Mouse (Mus musculus) cerebellum, postnatal 4 days (tissue): ENCODE measurements at regions not wholly inside any gene's neighbourhood (a gene's known extent, or its start where the extent isn't known, plus 50 kb on each side); places are given as distances from the start of the nearest gene placed in this dataset.

Source experiments
- DNase-seq, 2 experiments: peaks; one replicate each; pipeline ENCODE4 v3.0.0; 2022; ENCODE audit warnings: low spot score in 2 of 2, mixed read lengths in 1 of 2

DNA sequence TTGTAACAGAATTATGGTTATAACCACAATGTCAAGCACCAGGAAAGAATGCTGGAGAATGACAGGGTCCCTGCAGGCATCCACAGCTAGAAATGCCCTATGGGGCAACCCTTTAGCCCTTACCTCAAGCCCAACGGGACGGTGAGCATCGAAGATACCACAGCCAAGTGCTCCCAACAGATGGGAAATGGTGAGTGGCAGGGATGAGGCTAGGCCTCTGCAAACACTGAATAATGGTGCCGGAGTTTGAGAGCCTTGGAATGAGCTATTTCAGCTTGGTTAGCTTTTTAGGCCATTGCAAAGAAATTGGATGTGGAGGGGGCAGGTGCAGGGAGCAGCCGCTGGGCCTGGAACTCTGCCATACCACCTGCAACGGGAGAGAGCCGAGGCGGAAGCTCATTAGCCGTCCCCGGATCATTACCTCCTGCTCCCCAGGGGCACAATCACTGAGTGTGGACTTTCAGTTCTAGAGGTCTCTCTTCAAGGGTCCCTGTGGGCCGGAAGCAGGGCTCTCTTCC lies 117.9 kb downstream of the Usp31 start:
- DNase-seq, result peak in 1 of 2 experiments; percentile 42

DNA sequence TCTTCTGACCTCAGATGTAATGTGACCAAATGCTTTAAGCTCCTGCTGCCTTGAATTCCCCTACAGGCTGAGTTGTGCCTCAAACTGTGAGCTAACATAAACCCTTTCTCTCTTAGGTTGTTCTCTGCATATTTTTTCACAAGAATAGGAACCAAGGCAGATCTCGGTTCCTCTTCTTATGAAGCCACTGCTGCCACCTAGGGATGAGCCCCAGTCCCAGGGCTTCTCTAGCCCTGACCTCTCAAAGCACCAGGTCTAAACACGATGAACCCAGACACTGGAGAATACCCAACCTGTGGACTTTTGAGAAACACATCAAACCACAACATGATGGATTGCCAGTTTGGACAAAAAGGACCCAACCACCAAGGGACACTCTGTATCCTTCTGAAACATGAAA lies 119.3 kb downstream of the Usp31 start:
- DNase-seq, result no peak

DNA sequence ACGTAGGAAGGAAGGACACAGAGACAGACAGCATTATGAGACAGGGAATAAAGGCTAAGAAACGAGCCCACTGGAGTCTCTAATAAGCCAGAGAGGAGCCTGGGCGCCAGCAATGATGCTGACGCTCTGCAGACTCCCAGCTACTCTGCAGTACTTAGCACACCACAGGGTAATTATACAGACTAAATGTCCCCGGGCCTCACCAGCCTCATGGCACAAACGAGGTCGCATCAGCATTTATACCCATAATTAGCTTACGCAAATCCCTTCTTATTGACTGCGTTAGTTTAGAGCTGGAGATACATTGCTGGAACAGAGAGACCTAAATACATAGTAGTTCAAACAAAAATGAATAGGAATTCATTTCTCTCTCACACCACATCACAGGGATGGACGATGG lies 121.3 kb downstream of the Usp31 start:
- no peak for DNase-seq

DNA sequence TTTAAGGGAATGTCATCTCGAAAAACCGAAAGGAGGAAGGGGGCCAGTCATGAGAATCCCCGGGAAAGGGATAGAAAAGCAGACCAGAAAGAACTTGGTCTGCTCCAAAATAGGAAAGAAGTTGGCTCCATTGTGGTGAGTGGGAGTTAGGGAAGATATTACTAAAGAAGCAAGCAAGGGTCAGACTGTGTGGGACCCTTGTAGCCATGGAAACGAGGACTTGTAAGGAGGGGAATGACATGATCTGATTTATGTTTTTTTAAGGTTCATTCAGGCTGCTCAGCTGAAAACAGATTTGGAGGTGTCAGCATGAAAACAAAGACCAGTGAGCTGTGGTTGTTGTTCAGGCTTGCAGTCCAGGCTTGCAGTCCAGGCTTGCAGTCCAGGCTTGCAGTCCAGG lies 127.6 kb downstream of the Usp31 start:
- DNase-seq, result no peak

DNA sequence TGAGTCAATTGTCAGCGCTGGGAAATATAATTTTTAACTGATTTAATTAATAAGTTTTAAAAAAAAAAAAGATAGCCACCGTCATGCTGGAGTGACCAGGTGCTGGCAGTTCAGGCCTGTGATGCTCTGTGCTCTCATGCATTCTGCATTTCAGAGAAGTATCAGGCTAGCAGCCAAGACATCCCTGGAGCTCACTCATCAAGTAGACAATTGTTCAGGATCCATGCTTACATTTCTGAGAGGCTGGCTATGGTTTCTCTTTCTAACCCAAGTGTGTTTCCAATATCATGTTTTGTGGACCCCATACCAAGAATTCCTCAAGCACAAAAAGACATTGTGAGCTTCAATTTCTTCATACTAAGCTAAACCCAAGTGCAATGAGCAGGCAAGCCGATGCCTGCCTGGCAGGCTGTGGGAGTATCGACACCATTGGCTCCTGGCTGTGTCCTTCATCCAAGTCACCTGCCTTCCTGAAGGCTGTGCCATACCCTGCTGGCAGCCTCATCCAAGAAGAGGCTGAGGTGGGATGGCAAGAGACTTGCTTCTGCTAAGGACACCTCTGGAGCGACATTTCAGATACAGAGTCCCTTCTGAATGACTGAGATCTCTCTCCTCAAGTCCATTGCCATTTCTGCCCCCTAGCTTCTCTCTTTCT lies 134.2 kb downstream of the Usp31 start:
- peak in 1 of 2 experiments; percentile 38 for DNase-seq

DNA sequence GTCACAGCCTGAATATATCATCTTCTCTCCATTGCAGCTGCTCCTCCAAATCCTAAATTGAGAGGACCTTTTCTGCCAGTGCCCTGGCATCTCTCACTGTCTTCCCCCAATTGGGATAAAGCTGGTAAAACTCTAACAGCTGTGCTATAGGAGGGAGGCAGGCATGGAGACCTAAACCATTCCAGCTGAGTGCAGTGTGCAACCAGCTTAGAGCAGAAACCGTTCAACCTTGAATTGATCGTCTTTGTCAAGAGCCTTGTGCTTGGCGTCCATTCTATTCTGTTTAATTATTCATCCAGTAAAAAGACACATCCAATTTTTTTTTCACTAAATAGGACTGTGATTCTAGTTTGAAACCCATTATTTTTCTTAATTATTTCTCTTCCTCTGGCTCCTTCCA lies 135.3 kb downstream of the Usp31 start:
- no peak for DNase-seq

DNA sequence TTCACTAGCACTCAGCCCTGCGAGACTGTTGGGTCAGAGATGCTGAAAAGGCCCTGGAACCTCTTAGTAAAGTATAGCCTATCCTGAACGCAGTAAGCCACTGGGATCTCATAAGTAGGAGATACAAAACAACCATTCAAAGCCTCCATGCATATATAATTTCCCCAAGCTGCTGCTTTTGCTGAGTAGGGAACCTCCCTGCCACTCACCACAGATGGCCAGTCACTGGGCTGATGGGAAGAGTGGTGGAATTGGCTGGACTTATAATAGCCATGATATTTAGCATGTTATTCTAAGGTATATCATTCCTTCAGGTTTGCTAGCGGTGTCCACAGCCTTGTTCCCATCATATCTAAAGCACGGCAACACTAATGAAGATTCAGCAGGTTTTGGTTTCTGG lies 135.8 kb downstream of the Usp31 start:
- DNase-seq, result no peak

DNA sequence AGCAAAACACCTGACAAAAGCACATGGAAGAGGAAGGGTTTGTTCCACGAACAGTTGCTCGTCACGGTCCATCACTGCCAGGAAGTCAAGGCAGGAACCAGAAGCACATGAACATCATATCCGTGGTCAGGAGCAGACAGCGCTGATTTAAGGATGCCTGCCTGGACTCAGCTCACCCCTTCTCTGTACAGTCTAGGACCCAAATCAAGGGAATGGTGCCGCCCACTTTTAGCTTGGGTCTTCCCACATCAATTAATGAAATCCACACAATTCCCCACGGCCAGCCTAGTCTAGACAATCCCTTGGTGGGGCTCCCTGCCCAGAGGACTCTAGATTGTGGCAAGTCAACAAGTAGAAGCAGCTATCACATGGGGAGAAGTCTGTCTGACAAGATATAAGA lies 137.8 kb downstream of the Usp31 start:
- no peak for DNase-seq

DNA sequence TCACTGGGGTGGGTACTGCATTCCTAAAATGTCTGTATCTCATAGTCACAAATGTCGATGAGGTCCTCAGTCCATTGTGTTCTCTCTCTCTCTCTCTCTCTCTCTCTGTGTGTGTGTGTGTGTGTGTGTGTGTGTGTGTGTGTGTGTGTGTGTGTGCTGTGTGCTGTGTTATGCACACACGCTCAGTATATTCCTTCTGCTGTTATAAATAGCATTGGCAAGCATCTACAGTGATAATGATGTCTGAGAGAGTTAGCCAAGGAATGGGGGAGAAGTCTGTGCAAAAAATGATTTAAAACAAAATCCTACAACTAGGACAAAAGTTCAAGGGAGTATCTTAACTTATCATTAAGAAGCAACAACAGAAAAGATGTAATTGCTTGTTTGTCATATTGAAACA lies 139.0 kb downstream of the Usp31 start:
- no peak for DNase-seq

DNA sequence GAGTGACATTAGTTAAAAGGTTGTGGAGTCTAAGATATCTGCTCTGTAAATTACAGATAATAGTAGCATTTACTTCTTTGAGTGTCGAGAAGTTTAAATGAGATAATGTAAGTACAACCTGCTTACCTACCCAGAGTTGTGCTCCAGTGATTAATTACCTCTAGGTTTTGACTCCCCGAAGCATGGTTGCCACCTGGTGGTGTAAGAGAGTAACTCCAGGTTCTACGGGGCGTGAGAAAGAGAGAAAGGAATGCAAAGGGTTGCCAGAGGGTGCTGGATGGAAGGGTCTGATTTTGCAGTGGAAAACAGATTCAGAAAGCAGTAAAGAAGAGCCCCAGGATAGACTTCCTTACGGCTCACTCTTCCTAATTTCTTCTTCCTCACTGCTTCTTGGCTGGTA lies 143.5 kb downstream of the Usp31 start:
- DNase-seq, result peak in 1 of 2 experiments; percentile 42

DNA sequence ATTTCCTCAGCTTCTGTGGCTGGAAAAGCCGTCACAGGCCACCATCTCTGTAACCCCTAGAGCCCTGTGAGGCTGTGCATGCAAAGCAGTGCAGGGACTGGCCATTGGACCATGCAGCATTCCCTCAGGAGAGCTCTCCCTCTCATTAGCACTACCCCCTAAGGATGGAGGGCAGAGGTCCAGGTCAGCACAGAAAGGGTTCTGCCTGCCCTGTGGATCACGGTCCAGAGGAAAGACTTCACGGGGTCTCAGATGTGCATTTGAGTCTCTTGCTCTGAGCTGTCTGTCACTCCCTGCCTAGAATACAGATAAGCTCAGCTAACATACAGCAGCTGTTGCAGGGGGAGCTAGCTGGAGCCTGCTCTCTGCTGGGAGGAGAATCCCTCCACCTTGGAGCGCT lies 151.6 kb downstream of the Usp31 start:
- DNase-seq, result no peak
